Mouse (Mus musculus): ENCODE data around the gene Gpr162. TPM values are rescaled to one million over a fixed set of nuclear protein-coding genes. Genes with fewer than 3 reads are reported as not detected.
"Not testable (repeated sequence)": the region's sequence is repeated elsewhere in the genome, so short reads cannot be mapped to it uniquely, and the experiment has no call there.

The Gpr162 gene
- polyA plus RNA-seq, 1 experiment from 2014 or later, result 11.3 TPM

DNA sequence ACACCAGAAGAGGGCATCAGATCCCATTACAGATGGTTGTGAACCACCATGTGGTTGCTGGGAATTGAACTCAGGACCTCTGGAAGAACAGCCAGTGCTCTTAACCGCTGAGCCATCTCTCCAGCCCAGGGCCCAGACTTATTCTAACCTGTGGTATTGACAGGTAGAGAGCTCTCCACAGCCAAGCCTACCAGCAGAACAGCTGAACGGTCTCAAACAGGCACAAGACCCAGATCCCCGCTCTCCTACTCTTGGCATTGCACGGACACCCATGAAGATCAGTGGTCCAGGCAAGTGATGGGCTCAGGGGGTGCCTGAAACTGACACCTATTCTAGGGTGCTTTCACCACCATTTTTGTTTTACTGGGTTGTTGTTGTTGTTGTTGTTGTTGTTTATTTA is 32.6 kb downstream of the Gpr162 start:
- H3K9ac ChIP-seq, result peak overlapping the region; percentile 67; the same call in 1 of the 2 replicates
- not testable (repeated sequence) for H3K27ac ChIP-seq; H3K27me3 ChIP-seq; H3K9me3 ChIP-seq (replicated peaks); ATAC-seq (ENCODE audit: low FRiP score)
- WGBS, result 98% methylated on average over 4 of the region's 4 CpGs
- H3K36me3 ChIP-seq, result peaks cover 22% of the 10 kb centered on the region
- H3K4me3 ChIP-seq, result peak overlapping the region; percentile 44; the same call in 1 of the 2 replicates
- peaks cover 31% of the 10 kb centered on the region for H3K4me1 ChIP-seq
- peak overlapping the region; percentile 72 for H3K4me2 ChIP-seq (replicated peaks)

DNA sequence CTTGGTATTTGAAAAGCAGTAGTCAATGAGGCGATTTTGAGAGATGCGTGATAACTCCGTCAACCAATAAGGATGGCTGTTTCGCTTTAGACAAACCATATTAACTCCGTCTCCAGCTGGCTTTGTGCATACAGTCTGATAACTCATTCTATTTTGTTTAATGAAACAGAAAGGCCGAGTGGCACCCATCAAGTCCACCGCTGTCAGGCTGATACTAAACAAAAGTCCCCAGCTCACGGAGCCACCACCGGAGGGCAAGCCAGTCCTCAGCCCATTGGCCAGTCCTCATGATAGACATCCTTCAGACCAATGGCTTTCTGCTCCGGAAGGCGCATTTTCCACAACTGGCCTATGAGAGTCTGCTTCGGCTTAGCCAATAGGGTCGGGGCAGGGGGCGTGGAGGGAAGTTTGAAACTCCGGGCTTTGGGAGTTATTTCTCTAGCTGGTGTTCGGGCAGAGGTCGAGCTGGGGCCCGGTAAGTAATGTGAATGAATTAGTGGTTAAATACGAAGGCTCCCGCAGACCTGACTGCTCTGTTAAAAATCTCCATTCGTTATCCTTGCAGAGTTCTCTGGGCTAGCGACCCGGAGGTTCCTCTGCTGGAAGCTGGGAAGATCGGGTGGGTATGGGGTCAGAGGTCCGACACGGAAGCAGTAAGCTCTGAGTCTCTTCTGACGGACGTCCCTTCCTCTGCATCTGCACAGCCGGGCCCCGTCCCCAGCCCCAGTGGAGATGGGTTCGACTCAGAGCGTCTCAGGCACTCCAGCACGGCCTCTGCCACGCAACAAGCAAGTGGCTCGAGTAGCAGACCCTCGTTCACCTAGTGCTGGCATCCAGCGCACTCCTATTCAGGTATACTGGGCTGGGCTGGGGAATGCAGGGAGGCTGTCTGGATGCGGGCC is 33.7 kb downstream of the Gpr162 start:
- H3K27ac ChIP-seq, result peak overlapping the region; percentile 85
- peak overlapping the region; percentile 67 for H3K9ac ChIP-seq
- WGBS, result under 1% methylated on average over 38 of the region's 38 CpGs
- H3K4me3 ChIP-seq, result peak overlapping the region; percentile 44
- H3K9me3 ChIP-seq (replicated peaks), result no peaks in the 10 kb centered on the region
- no peaks in the 10 kb centered on the region for H3K27me3 ChIP-seq
- H3K4me1 ChIP-seq, result peaks cover 25% of the 10 kb centered on the region
- peak; percentile 90 for ATAC-seq (ENCODE audit: low FRiP score)
- H3K36me3 ChIP-seq, result peaks cover 34% of the 10 kb centered on the region
- peak overlapping the region; percentile 72 for H3K4me2 ChIP-seq (replicated peaks)

DNA sequence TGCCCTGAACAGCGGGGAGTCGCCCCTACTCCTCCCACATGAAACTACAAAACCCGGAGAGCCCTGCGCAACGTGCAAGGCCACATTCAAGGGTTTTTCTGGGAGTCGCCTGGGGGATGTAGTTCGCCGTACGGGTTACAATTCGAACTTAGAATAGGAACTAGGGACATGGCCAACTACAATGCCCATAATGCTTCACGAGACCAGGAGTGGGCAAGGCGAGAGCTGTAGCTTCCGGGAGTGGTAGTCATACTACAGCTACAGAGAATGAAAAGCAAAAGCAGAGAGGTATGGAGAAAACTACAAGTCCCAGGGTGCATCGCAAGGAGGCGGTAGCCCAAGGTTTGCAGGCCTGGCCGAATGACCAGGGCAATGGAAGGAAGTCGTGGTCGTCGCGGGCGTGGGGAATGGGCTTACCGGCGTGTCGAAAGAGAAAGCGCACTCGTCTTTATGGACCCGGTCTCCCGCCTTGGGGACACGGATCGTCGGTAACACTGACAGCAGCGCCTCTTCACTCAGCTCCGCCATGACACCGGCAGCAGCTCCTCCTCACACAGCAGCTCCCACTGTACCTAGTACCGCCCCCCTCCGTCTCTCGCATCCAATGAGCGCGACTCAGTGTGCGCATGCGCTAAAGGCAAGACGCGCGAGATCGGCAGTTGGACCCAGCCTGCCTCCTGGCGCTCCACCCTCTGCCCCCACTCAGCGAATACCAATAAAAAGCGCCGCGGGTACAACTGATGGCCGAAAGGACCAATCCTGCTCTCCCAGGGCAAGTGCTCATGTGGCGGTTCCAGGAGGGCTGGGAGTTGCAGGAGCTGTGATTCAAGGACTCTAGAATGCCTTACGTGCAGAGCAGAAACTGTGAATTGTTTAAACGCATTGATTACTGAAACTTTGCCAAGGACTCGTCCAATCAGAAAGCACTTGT is 34.6 kb downstream of the Gpr162 start, which contains the start of the genes Usp5 and Cdca3:
Gene Usp5 (minus strand): TSS at position 617 of the 931 bp plus-strand sequence.
Gene Cdca3 (plus strand): TSS at position 680 of the 931 bp plus-strand sequence.
- no peaks in the 10 kb centered on the region for H3K27me3 ChIP-seq
- H3K4me2 ChIP-seq (replicated peaks), result peak within 1 kb of the TSS; percentile 85
- no peaks in the 10 kb centered on the region for H3K9me3 ChIP-seq (replicated peaks)
- H3K27ac ChIP-seq, result peak within 1 kb of the TSS; percentile 85
- peaks cover 25% of the 10 kb centered on the region for H3K4me1 ChIP-seq
- WGBS, result under 1% methylated on average over 54 of the region's 55 CpGs
- peak within 1 kb of the TSS; percentile 67 for H3K9ac ChIP-seq
- peaks cover 43% of the 10 kb centered on the region for H3K36me3 ChIP-seq
- peak within 1 kb of the TSS; percentile 44 for H3K4me3 ChIP-seq
- ATAC-seq (ENCODE audit: low FRiP score), result peak; percentile 97

DNA sequence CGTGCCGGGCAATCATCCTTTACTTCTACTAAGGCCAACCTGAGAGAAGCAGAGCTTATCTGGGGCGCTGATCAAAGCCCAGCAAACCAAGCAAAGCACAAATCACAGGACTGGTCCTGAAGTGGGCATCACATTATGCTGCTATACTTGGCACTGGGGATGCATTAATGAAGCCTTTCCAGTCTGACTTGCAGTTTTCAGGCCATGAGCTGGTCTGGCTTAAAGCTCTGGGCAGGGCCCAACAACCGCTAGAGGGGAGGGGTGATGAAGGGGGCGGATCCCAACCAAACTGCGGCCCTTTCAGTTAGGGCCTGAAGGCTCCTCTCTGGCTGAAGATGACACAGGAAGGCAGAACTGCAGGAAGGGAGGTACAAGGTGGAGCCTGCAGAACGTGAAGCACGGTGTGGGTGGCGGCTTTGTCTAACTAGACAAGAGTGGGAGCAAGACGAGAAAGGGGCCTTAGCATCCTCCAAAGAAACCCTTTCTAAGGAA is 35.6 kb downstream of the Gpr162 start:
- no peak for ATAC-seq (ENCODE audit: low FRiP score)
- Histone ChIP-seq H3K36me3 (peaks cover 46% of the 10 kb centered on the region), H3K9ac (peak overlapping the region; percentile 58), H3K27ac (peak overlapping the region; percentile 60), H3K4me3 (peak overlapping the region; percentile 44), H3K4me2 (replicated peaks) (peak overlapping the region; percentile 85), H3K27me3 (no peaks in the 10 kb centered on the region), H3K9me3 (replicated peaks) (no peaks in the 10 kb centered on the region), H3K4me1 (peaks cover 25% of the 10 kb centered on the region)
- 26% methylated on average over 10 of the region's 10 CpGs for WGBS

DNA sequence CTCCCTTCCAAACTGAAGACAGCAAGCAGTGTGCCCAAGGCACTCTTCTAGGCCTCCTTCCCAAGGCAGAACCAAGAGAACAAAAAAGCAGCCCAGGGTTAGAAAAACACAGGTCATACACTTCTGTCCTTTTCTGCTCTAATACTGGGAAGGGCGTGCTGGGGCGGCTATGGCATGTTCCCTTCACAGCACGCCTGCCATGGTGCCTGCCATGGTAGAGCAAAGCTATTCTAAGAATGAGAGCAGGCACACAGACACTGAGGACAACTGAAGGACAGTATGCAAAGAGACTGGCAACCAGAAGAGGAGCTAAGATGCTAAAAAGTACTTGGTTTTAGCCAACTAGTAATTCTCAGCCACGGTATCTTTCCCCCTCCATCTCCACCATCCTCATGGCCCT is 41.7 kb downstream of the Gpr162 start:
- H3K27me3 ChIP-seq, result no peaks in the 10 kb centered on the region
- no peak overlapping the region for H3K27ac ChIP-seq
- H3K36me3 ChIP-seq, result peaks cover 93% of the 10 kb centered on the region
- ATAC-seq (ENCODE audit: low FRiP score), result no peak
- 93% methylated on average over 4 of the region's 4 CpGs for WGBS
- no peak overlapping the region for H3K4me3 ChIP-seq
- H3K9ac ChIP-seq, result no peak overlapping the region
- no peak overlapping the region for H3K4me2 ChIP-seq (replicated peaks)
- H3K4me1 ChIP-seq, result no peaks in the 10 kb centered on the region
- no peaks in the 10 kb centered on the region for H3K9me3 ChIP-seq (replicated peaks)

DNA sequence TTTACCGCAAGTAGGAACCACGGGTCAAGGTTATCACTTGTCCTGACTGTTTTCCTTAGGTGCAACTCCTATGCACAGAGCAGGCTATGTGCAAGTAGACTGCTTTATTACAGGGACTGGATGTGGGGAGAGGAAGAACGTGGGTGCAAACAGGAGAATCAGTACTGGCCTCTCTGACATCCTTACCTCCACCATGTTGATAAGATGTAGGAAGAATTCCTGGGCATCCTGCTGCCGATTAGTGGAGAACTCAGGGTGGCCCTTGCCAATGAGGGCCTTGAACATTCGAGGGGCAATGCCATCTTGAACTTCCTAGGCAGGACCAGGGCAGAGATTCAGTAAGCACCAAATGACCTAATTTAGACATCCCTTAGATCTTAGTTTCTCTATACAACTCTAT is 42.9 kb downstream of the Gpr162 start:
- H3K27me3 ChIP-seq, result no peaks in the 10 kb centered on the region
- H3K9ac ChIP-seq, result no peak overlapping the region
- no peak overlapping the region for H3K27ac ChIP-seq
- ATAC-seq (ENCODE audit: low FRiP score), result no peak
- peaks cover 100% of the 10 kb centered on the region for H3K36me3 ChIP-seq
- no peak overlapping the region for H3K4me2 ChIP-seq (replicated peaks)
- H3K4me1 ChIP-seq, result no peaks in the 10 kb centered on the region
- no peak overlapping the region for H3K4me3 ChIP-seq
- 97% methylated on average over 5 of the region's 5 CpGs for WGBS
- no peaks in the 10 kb centered on the region for H3K9me3 ChIP-seq (replicated peaks)

DNA sequence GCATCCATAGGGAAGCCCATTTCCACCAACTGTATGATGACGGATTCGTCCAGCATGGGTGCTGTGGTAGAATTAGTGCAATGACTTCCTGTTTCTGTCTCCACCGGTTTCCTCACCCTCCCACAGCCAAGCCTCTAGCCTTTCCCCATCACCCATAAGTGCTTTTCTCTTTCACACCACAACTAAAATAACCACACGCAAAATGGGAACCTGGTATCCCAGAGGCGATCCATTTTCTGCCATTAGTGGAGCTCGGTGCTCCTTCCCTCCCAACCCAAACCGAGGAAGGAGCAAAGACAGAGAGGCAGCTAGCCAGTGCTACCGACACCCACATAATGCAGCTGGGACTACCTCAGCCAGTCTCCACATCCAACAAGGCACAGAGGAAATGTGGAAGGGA is 45.8 kb downstream of the Gpr162 start:
- H3K27me3 ChIP-seq, result no peaks in the 10 kb centered on the region
- 90% methylated on average over 8 of the region's 8 CpGs for WGBS
- no peak overlapping the region for H3K27ac ChIP-seq
- peaks cover 13% of the 10 kb centered on the region for H3K4me1 ChIP-seq
- no peak overlapping the region for H3K9ac ChIP-seq
- H3K4me2 ChIP-seq (replicated peaks), result no peak overlapping the region
- no peak overlapping the region for H3K4me3 ChIP-seq
- no peaks in the 10 kb centered on the region for H3K9me3 ChIP-seq (replicated peaks)
- ATAC-seq (ENCODE audit: low FRiP score), result no peak
- H3K36me3 ChIP-seq, result peaks cover 80% of the 10 kb centered on the region

DNA sequence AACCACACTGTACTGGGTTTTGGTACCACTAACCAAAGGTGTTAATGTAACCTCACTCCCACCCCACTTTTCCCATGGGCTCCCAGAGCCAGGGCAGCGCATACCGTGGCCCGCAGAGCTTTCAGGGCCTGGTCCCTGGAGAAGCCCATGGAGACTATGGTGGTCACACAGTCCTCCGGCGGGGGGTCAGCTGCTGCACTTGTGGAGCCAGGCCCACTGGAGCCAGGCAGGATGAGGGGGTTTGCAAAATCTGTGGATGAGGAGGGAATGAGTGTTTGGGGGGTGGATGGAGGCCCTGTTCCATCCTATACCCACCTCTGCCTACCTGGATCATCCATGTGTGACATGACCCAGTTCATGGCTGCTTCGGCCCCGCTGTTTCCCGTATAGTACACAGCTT is 46.2 kb downstream of the Gpr162 start:
- Histone ChIP-seq H3K4me1 (peaks cover 17% of the 10 kb centered on the region), H3K36me3 (peaks cover 76% of the 10 kb centered on the region), H3K9ac (no peak overlapping the region), H3K4me2 (replicated peaks) (no peak overlapping the region), H3K4me3 (no peak overlapping the region), H3K27me3 (no peaks in the 10 kb centered on the region), H3K9me3 (replicated peaks) (no peaks in the 10 kb centered on the region), H3K27ac (no peak overlapping the region)
- ATAC-seq (ENCODE audit: low FRiP score), result no peak
- WGBS, result 93% methylated on average over 8 of the region's 8 CpGs

DNA sequence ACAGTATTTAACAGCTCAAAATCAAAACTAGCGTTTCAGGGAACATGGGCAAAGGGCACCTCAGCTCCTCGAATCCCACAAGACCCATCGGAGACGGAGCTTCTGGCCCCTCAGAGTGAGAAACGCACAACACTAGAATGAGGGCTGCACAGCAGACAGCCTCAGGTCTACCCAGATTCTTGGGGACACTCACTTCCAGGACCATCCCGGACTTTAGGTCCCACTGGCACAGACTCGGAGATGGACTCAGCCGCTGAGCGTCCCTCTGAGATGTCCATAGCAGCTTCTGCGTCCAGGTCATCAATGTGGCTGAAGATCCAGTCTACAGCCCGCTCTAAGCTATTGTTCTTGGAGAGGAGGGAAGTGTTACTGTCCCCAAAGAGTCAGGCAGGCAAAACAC is 46.7 kb downstream of the Gpr162 start:
- Histone ChIP-seq H3K9me3 (replicated peaks) (no peaks in the 10 kb centered on the region), H3K27me3 (no peaks in the 10 kb centered on the region), H3K4me1 (peaks cover 21% of the 10 kb centered on the region), H3K27ac (no peak overlapping the region), H3K36me3 (peaks cover 72% of the 10 kb centered on the region), H3K4me2 (replicated peaks) (no peak overlapping the region), H3K4me3 (no peak overlapping the region), H3K9ac (no peak overlapping the region)
- WGBS, result 96% methylated on average over 11 of the region's 11 CpGs
- ATAC-seq (ENCODE audit: low FRiP score), result no peak

DNA sequence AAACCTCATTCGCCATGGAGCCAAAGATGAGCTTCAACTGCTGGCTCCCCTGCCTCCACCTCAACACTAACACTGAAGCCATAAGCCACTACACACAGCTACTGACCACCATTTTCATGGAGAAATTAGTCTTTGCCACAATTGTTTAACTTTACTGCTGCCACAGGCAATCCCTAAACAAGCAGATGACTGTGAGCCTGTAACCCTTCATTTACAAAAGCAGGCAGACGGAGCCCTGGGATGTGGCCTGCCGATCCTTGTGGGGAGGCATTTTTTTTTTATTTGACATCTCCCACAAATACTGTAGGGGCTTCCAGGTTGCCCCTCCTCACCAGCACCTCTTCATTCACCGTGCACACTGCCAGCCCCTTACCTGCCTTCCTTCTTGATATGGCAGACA is 47.2 kb downstream of the Gpr162 start:
- Histone ChIP-seq H3K4me2 (replicated peaks) (no peak overlapping the region), H3K27ac (no peak overlapping the region), H3K4me3 (no peak overlapping the region), H3K4me1 (peaks cover 23% of the 10 kb centered on the region), H3K9me3 (replicated peaks) (no peaks in the 10 kb centered on the region), H3K36me3 (peaks cover 72% of the 10 kb centered on the region), H3K27me3 (no peaks in the 10 kb centered on the region), H3K9ac (no peak overlapping the region)
- ATAC-seq (ENCODE audit: low FRiP score), result no peak
- 92% methylated on average over 4 of the region's 4 CpGs for WGBS

DNA sequence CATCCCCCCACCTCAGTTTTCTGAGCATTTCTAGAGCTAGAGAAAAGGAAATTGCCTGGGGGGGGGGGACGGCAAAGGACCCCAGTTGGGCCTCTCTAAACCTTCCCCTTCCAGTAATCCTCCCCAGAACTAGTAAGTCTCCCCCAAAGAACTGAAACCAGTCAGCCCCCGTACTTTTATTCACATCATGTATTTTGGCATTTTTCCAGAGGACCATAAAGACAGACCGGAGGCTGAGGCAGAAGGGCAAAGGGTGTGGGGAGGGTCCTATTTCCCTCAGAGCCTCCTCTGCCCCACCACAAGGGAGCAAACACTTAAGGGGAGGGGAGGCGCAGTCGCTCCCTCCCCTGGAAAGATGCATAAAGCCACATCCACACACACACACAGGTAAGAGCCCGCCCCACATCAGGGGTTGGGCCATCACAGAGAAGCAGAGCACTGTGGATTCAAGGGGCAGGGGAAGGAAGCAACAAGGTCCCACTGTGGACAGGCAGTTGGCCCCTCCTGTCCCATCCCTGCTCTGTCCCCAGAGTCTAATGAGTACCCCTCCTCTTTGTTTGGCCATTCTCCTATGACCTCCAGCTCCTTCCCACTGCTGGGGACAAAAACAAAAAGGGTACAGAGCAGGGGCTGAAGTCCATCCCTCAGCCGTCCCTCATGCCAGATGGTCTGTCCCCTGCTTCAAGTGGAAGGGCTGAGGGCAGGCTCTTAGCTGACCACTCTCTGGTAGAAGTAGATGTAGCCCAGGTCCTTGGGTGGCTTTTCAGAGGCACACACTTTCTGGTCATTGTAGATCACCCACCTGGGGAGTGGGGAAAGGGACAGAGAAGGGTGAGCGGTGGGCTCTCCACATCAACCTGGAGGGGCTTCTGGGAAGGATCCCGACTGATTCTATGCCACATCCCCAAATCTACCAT is 48.7 kb downstream of the Gpr162 start:
- no peak for ATAC-seq (ENCODE audit: low FRiP score)
- H3K27me3 ChIP-seq, result no peaks in the 10 kb centered on the region
- H3K9me3 ChIP-seq (replicated peaks), result no peaks in the 10 kb centered on the region
- H3K4me2 ChIP-seq (replicated peaks), result peak overlapping the region; percentile 89; the same call in 1 of the 2 replicates
- WGBS, result 67% methylated on average over 9 of the region's 9 CpGs
- peaks cover 26% of the 10 kb centered on the region for H3K4me1 ChIP-seq
- H3K9ac ChIP-seq, result no peak overlapping the region
- no peak overlapping the region for H3K4me3 ChIP-seq
- H3K36me3 ChIP-seq, result peaks cover 65% of the 10 kb centered on the region
- H3K27ac ChIP-seq, result peak overlapping the region; percentile 30; the same call in 1 of the 2 replicates
